Mouse (Mus musculus) stomach, postnatal 0 days (tissue): Measurements from ENCODE around the gene Patl1.

ENCODE experiments used
- CTCF ChIP-seq: IDR thresholded peaks from 2 replicates; pipeline ENCODE4 v1.5.1; 2016; ENCODE audit warnings: antibody characterized with exemption, low read depth, mild to moderate bottlenecking, moderate library complexity
- EP300 ChIP-seq: optimal IDR thresholded peaks from 2 replicates; pipeline ENCODE3; 2016; ENCODE audit warnings: antibody characterized with exemption

DNA sequence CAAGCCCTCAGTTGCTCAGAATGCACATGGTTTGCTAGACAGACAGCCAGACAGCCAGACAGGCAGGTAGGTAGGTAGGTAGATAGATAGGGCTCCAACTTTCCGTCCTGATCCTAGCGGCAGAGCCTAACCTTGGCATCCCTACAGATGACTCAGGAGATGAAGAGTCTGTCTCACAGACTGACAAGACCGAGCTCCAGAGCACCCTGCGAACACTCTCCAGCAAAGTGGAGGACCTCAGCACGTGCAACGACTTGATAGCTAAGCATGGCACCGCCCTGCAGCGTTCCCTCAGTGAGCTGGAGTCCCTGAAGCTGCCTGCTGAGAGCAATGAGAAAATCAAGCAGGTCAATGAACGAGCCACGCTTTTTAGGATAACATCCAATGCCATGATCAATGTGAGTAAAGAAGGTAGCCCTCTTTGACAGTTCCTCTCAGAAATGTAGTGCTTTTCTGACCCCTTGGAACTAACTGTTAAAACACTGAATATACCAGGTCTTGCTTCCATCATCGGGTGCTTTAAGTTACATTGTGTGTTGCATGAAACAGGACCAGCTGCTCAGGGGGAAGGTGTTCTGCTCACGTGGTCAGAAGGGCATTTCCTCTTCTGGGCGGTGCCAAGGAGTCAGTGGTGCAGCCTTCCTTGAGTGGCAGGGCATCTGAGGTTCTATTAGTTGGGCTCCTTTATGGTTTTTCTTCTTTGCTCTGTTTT, 61.5 kb downstream of the Patl1 start:
- TF ChIP-seq CTCF (no peak), EP300 (no peak)
